In genomic region chr9:51637131-51637920, GRCm38 (mm10) we compare ENCODE assay signal across 13 mouse cellular contexts.
DNase-seq lines count a peak whose midpoint lies in the region; ATAC-seq and TF ChIP-seq lines count a peak whose summit lies in the region.
"Had no signal": no experiment of that assay in that cellular context is flagged by ENCODE, and none has a peak within 500 bp of the region (broad histone marks: within the 10 kb centered on the region; RNA-seq: fewer than 3 reads in every experiment).

No protein-coding gene starts in this region.

- no peak overlapping the region for H3K27ac ChIP-seq in forebrain, embryonic 14.5 days (ENCODE audit: low read depth, low read length)
- no peak overlapping the region for H3K27ac ChIP-seq in forebrain, embryonic 11.5 days (ENCODE audit: low read depth, low read length)
- H3K27ac ChIP-seq in layer of hippocampus, adult 2 months: peak overlapping the region; percentile 70; the same call in 1 of the 2 replicates
- H3K27ac ChIP-seq in heart, embryonic 16.5 days (ENCODE audit: low read length): peak overlapping the region; percentile 9
- H3K27ac ChIP-seq in midbrain, embryonic 16.5 days (ENCODE audit: low read length): peak overlapping the region; percentile 6; the same call in 1 of the 2 replicates
- H3K27ac ChIP-seq in thymus, adult 2 months (ENCODE audit: control insufficient read depth, insufficient read depth, low read length): no peak overlapping the region

- no peak for ATAC-seq in forebrain, embryonic 14.5 days
- ATAC-seq in forebrain, embryonic 11.5 days (replicated peaks; ENCODE audit: low FRiP score): no peak
- ATAC-seq in heart, embryonic 16.5 days (replicated peaks; ENCODE audit: extremely low read depth, insufficient read depth, low FRiP score): no peak
- ATAC-seq in midbrain, embryonic 16.5 days: peak; percentile 66; the same call in 1 of the 2 replicates
- ATAC-seq: intestine, postnatal 0 days had no signal

- DNase-seq in forebrain, embryonic 14.5 days (ENCODE audit: low spot score): peak; percentile 36
- DNase-seq in forebrain, embryonic 11.5 days (ENCODE audit: low spot score): no peak
- no peak for DNase-seq in layer of hippocampus, adult 2 months (ENCODE audit: low spot score in 2 of 2)
- no peak for DNase-seq in layer of hippocampus, adult 8-10 months (ENCODE audit: low spot score in 2 of 2)
- DNase-seq in thymus, adult 2 months: no peak
- no peak for DNase-seq in Muller cell, postnatal 12 days (ENCODE audit: inconsistent ontology term)
- DNase-seq: adrenal gland, adult 2 months; cerebellum, adult 9-10 months; kidney, postnatal 14 days; right cerebral cortex, postnatal 4 days had no signal

- 44% methylated on average over 6 of the region's 6 CpGs for WGBS in forebrain, embryonic 14.5 days
- WGBS in forebrain, embryonic 11.5 days: 55% methylated on average over 6 of the region's 6 CpGs
- 46% methylated on average over 6 of the region's 6 CpGs for WGBS in heart, embryonic 16.5 days
- 39% methylated on average over 6 of the region's 6 CpGs for WGBS in midbrain, embryonic 16.5 days
- 77% methylated on average over 6 of the region's 6 CpGs for WGBS in thymus, adult 2 months

- no peak overlapping the region for H3K4me2 ChIP-seq in forebrain, embryonic 14.5 days (ENCODE audit: low read length)
- H3K4me2 ChIP-seq in forebrain, embryonic 11.5 days (ENCODE audit: low read depth, low read length, severe bottlenecking): no peak overlapping the region
- 0 out of 2 replicates have a peak overlapping the region, but pooled peaks have one; percentile 3 for H3K4me2 ChIP-seq in heart, embryonic 16.5 days (ENCODE audit: low read depth, low read length)
- H3K4me2 ChIP-seq in midbrain, embryonic 16.5 days (ENCODE audit: low read length): no peak overlapping the region

- no peaks in the 10 kb centered on the region for H3K27me3 ChIP-seq in forebrain, embryonic 14.5 days (replicated peaks; ENCODE audit: control insufficient read depth, insufficient read depth, low read length)
- no peaks in the 10 kb centered on the region for H3K27me3 ChIP-seq in forebrain, embryonic 11.5 days (ENCODE audit: control insufficient read depth, insufficient read depth, low read length)
- H3K27me3 ChIP-seq in heart, embryonic 16.5 days (ENCODE audit: control insufficient read depth, insufficient read depth, low read length): no peaks in the 10 kb centered on the region
- H3K27me3 ChIP-seq in midbrain, embryonic 16.5 days (ENCODE audit: control insufficient read depth, insufficient read depth, low read depth, low read length): no peaks in the 10 kb centered on the region
- H3K27me3 ChIP-seq in thymus, adult 2 months (ENCODE audit: control insufficient read depth, insufficient read depth, low read length): no peaks in the 10 kb centered on the region

- H3K9me3 ChIP-seq in forebrain, embryonic 14.5 days (replicated peaks; ENCODE audit: control insufficient read depth, low read length): no peaks in the 10 kb centered on the region
- no peaks in the 10 kb centered on the region for H3K9me3 ChIP-seq in forebrain, embryonic 11.5 days (ENCODE audit: control insufficient read depth, low read length)
- no peaks in the 10 kb centered on the region for H3K9me3 ChIP-seq in heart, embryonic 16.5 days (replicated peaks; ENCODE audit: control insufficient read depth, low read length)
- no peaks in the 10 kb centered on the region for H3K9me3 ChIP-seq in midbrain, embryonic 16.5 days (replicated peaks; ENCODE audit: control insufficient read depth, low read length, poor library complexity, severe bottlenecking)

- TF ChIP-seq CTCF in layer of hippocampus, adult 2 months (conservative IDR thresholded peaks at IDR 0.05): no peak
- TF ChIP-seq CTCF in thymus, adult 2 months (IDR thresholded peaks at IDR 0.05; ENCODE audit: borderline replicate concordance, control insufficient read depth, extremely low read depth, insufficient read depth, low read length, poor library complexity): no peak

- TF ChIP-seq POLR2A in thymus, adult 2 months (IDR thresholded peaks at IDR 0.05; ENCODE audit: control insufficient read depth, extremely low read depth, insufficient read depth, low read length, poor library complexity): no peak

- H3K4me1 ChIP-seq in forebrain, embryonic 14.5 days (ENCODE audit: control insufficient read depth, insufficient read depth, low read length): no peaks in the 10 kb centered on the region
- H3K4me1 ChIP-seq in forebrain, embryonic 11.5 days (replicated peaks; ENCODE audit: control insufficient read depth, insufficient read depth, low read length): no peaks in the 10 kb centered on the region
- peaks cover 13% of the 10 kb centered on the region for H3K4me1 ChIP-seq in heart, embryonic 16.5 days (ENCODE audit: control insufficient read depth, insufficient read depth, low read length)
- peaks cover 11% of the 10 kb centered on the region for H3K4me1 ChIP-seq in midbrain, embryonic 16.5 days (ENCODE audit: control insufficient read depth, insufficient read depth, low read length)
- no peaks in the 10 kb centered on the region for H3K4me1 ChIP-seq in thymus, adult 2 months (replicated peaks; ENCODE audit: control insufficient read depth, insufficient read depth, low read length)

- no peaks in the 10 kb centered on the region for H3K36me3 ChIP-seq in forebrain, embryonic 14.5 days (ENCODE audit: control insufficient read depth, insufficient read depth, low read length)
- no peaks in the 10 kb centered on the region for H3K36me3 ChIP-seq in forebrain, embryonic 11.5 days (ENCODE audit: control insufficient read depth, insufficient read depth, low read length)
- no peaks in the 10 kb centered on the region for H3K36me3 ChIP-seq in heart, embryonic 16.5 days (ENCODE audit: control insufficient read depth, insufficient read depth)
- no peaks in the 10 kb centered on the region for H3K36me3 ChIP-seq in midbrain, embryonic 16.5 days (ENCODE audit: control insufficient read depth, insufficient read depth, low read length)
- no peaks in the 10 kb centered on the region for H3K36me3 ChIP-seq in thymus, adult 2 months (ENCODE audit: control insufficient read depth, insufficient read depth, low read length)

- H3K9ac ChIP-seq in forebrain, embryonic 14.5 days (ENCODE audit: low read length): no peak overlapping the region
- H3K9ac ChIP-seq in forebrain, embryonic 11.5 days (ENCODE audit: low read length): no peak overlapping the region
- no peak overlapping the region for H3K9ac ChIP-seq in heart, embryonic 16.5 days (ENCODE audit: low read length)
- no peak overlapping the region for H3K9ac ChIP-seq in midbrain, embryonic 16.5 days (ENCODE audit: low read depth, low read length)

- H3K4me3 ChIP-seq in forebrain, embryonic 14.5 days (ENCODE audit: low read depth, low read length): no peak overlapping the region
- no peak overlapping the region for H3K4me3 ChIP-seq in forebrain, embryonic 11.5 days (ENCODE audit: low read depth, low read length)
- no peak overlapping the region for H3K4me3 ChIP-seq in layer of hippocampus, adult 2 months
- H3K4me3 ChIP-seq in heart, embryonic 16.5 days (ENCODE audit: low read length): no peak overlapping the region
- H3K4me3 ChIP-seq in midbrain, embryonic 16.5 days (ENCODE audit: low read depth, low read length): no peak overlapping the region
- H3K4me3 ChIP-seq in thymus, adult 2 months (ENCODE audit: control insufficient read depth, insufficient read depth, low read length): no peak overlapping the region

Comparison
In these comparisons a context has a peak if more than half of its experiments do, and no peak if none do; other contexts are left out.
1. H3K27ac ChIP-seq: peak in layer of hippocampus, adult 2 months (single experiment), heart, embryonic 16.5 days (single experiment) and midbrain, embryonic 16.5 days (single experiment); none in forebrain, embryonic 14.5 days (single experiment), forebrain, embryonic 11.5 days (single experiment) and thymus, adult 2 months (single experiment).